ENCODE assay signal across 7 mouse cellular contexts in the genomic region with DNA sequence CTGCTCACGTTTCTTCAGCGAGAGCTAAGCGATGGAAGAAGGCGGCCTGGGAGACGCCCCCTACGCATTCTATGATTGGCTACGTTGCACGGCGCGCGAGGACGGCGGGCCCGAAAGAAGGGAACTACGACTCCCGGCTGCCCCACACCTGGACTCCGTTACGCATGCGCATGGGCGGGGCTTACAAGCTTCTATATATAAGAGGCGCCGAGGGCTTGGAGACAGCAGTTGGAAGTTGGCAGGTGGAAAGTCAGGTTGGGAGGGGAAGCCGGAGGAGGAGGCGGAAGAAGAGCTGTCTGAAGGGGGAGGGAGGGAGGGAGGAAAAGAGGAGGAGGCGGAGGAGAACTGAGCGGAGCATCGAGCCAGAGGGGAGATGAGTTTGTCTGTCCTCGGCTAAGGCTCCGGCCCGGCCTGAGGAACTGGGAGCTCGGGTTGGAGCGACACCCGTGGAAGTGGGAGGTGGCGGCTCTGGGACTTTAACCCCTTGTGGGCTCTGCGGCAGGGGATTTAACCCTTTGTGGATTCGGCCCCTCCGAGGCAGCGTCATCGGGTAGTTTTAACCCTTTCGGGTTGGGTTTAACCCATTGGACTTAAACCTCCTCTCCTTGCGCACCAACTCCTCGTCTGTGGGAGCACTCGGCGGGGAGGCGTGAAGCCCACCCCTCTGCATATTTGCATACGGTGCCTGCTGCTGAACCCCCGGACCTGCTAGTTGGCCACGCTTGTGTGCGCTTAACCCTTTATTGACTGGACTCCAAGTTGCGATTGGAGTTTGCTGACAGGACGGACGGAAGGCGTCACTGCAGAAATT. TPM values are rescaled to one million over a fixed set of nuclear protein-coding genes. Genes with fewer than 3 reads are reported as not detected.
DNase-seq lines count a peak whose midpoint lies in the region; ATAC-seq lines count a peak whose summit lies in the region.

A gene (plus strand): TSS at position 224 of the 811 bp plus-strand sequence.

- DNase-seq in adrenal gland, adult 2 months = peak; percentile 100
- DNase-seq in embryo, embryonic 11.5 days (ENCODE audit: low read depth, low spot score) = peak; percentile 99
- DNase-seq in gastrocnemius, postnatal 36 days = peak; percentile 99 to 100
- peak; percentile 100 for DNase-seq in left cerebral cortex, postnatal 36 days (ENCODE audit: low spot score in 2 of 2)
- DNase-seq in midbrain, embryonic 11.5 days (ENCODE audit: low spot score, missing footprints) = peak; percentile 100
- peak; percentile 100 for DNase-seq in skeletal muscle tissue, adult 2 months (ENCODE audit: low read depth, low spot score)

- H3K27ac ChIP-seq in intestine, embryonic 16.5 days (ENCODE audit: low read length) = peak within 1 kb of the TSS; percentile 94
- H3K27ac ChIP-seq in midbrain, embryonic 11.5 days (ENCODE audit: low read depth, low read length) = peak within 1 kb of the TSS; percentile 75

- intact Hi-C loops in gastrocnemius, postnatal 36 days (cut with DNase I) = loop anchor here (1.0 to 2.0 kb wide), 2 partner anchors 16 to 43 kb away; a partner anchor contains a TSS
- intact Hi-C loops in left cerebral cortex, postnatal 36 days (cut with DNase I) = loop anchor here (1.0 to 2.0 kb wide), 2 partner anchors 16 to 43 kb away; a partner anchor contains a TSS

- peaks cover 30% of the 10 kb centered on the region for H3K4me1 ChIP-seq in intestine, embryonic 16.5 days (ENCODE audit: control insufficient read depth, insufficient read depth, low read length)
- H3K4me1 ChIP-seq in midbrain, embryonic 11.5 days (ENCODE audit: control insufficient read depth, insufficient read depth, low read length) = peaks cover 33% of the 10 kb centered on the region

- H3K27me3 ChIP-seq in intestine, embryonic 16.5 days (replicated peaks; ENCODE audit: control insufficient read depth, insufficient read depth, low read length) = no peaks in the 10 kb centered on the region
- peaks cover 13% of the 10 kb centered on the region; the same call in 1 of the 2 replicates for H3K27me3 ChIP-seq in midbrain, embryonic 11.5 days (ENCODE audit: control insufficient read depth, insufficient read depth, low read length)

- peak within 1 kb of the TSS; percentile 93 for H3K9ac ChIP-seq in intestine, embryonic 16.5 days (ENCODE audit: low read depth, low read length)
- H3K9ac ChIP-seq in midbrain, embryonic 11.5 days (ENCODE audit: low read length) = peak within 1 kb of the TSS; percentile 82

- no peaks in the 10 kb centered on the region for H3K36me3 ChIP-seq in intestine, embryonic 16.5 days (ENCODE audit: control insufficient read depth, insufficient read depth, low read length)
- H3K36me3 ChIP-seq in midbrain, embryonic 11.5 days (ENCODE audit: control insufficient read depth, insufficient read depth, low read length) = no peaks in the 10 kb centered on the region

- H3K4me3 ChIP-seq in intestine, embryonic 16.5 days (ENCODE audit: low read length) = peak within 1 kb of the TSS; percentile 69
- peak within 1 kb of the TSS; percentile 64 for H3K4me3 ChIP-seq in midbrain, embryonic 11.5 days (ENCODE audit: low read depth, low read length)

- ATAC-seq in intestine, embryonic 16.5 days = peak; percentile 92
- ATAC-seq in midbrain, embryonic 11.5 days (ENCODE audit: low FRiP score) = peak; percentile 94

- H3K4me2 ChIP-seq in intestine, embryonic 16.5 days (ENCODE audit: low read depth, low read length) = peak within 1 kb of the TSS; percentile 79
- H3K4me2 ChIP-seq in midbrain, embryonic 11.5 days = peak within 1 kb of the TSS; percentile 93

- no peaks in the 10 kb centered on the region for H3K9me3 ChIP-seq in intestine, embryonic 16.5 days (ENCODE audit: control insufficient read depth, low read length)
- no peaks in the 10 kb centered on the region for H3K9me3 ChIP-seq in midbrain, embryonic 11.5 days (ENCODE audit: control insufficient read depth, low read length)

- WGBS in intestine, embryonic 16.5 days = under 1% methylated on average over 53 of the region's 53 CpGs
- WGBS in midbrain, embryonic 11.5 days = under 1% methylated on average over 53 of the region's 53 CpGs

RNA-seq across cellular contexts. Expression of the gene that starts here (rescaled TPM):
- total RNA-seq in adrenal gland, adult 2 months (2021) = 10 to 100 TPM; 70.9 to 83.7 TPM
- polyA plus RNA-seq in adrenal gland, adult 2 months (2012; rRNA removed) = 15.7 and 16.5 TPM in 2 replicates
- 10 to 100 TPM; 14.7 to 17.0 TPM for total RNA-seq in gastrocnemius, postnatal 36 days (2021)
- 4.2 and 4.6 TPM in 2 replicates for polyA plus RNA-seq in intestine, embryonic 16.5 days (2015; fragmentation: Nextera tagmentation; extraction: Ambion mirVana)
- 10 to 100 TPM; 42.8 to 51.6 TPM for total RNA-seq in left cerebral cortex, postnatal 36 days (2021)
- 4.6 and 5.2 TPM in 2 replicates for polyA plus RNA-seq in midbrain, embryonic 11.5 days (2014; fragmentation: Nextera tagmentation; extraction: Ambion mirVana)

Comparison
In these comparisons a context has a peak if more than half of its experiments do, and no peak if none do; other contexts are left out.
1. Peak in every context shown above with its lines: DNase-seq, ATAC-seq, H3K4me3 ChIP-seq and H3K27ac ChIP-seq.